Mouse (Mus musculus) limb, embryonic 13.5 days (tissue): ENCODE measurements around the gene Slc35e3. TPM values are rescaled to one million over a fixed set of nuclear protein-coding genes. Genes with fewer than 3 reads are reported as not detected.
"Not testable (repeated sequence)": the region's sequence is repeated elsewhere in the genome, so short reads cannot be mapped to it uniquely, and the experiment has no call there.

Experiments used
- ATAC-seq: fragments of 200-750 bp; cut with Nextera tagmentation; 2 replicates; pipeline ENCODE4 v1.8.0; 2017; ENCODE audit warnings: low read depth, moderate number of reproducible peaks, moderate TSS enrichment; ENCODE audit not compliant: low FRiP score
- H3K27ac ChIP-seq: fragments of 300-500 bp; sonication (generic); 2 replicates; pipeline ENCODE4 v1.5.1; 2015; ENCODE audit warnings: inconsistent platforms, mild to moderate bottlenecking, moderate library complexity
- H3K27me3 ChIP-seq: fragments of 300-500 bp; sonication (generic); 2 replicates; pipeline ENCODE4 v1.6.1; 2015; ENCODE audit warnings: mild to moderate bottlenecking, inconsistent platforms
- H3K36me3 ChIP-seq: fragments of 300-500 bp; sonication (generic); 2 replicates; pipeline ENCODE4 v1.6.1; 2015; ENCODE audit warnings: inconsistent platforms, mild to moderate bottlenecking, moderate library complexity
- H3K4me1 ChIP-seq: fragments of 300-500 bp; sonication (generic); 2 replicates; pipeline ENCODE4 v1.6.1; 2015; ENCODE audit warnings: inconsistent platforms
- H3K4me2 ChIP-seq: fragments of 300-500 bp; sonication (generic); replicated peaks from 2 replicates; pipeline ENCODE4 v1.6.1; 2015; ENCODE audit warnings: inconsistent platforms, mild to moderate bottlenecking, moderate library complexity
- H3K4me3 ChIP-seq: fragments of 300-500 bp; sonication (generic); 2 replicates; pipeline ENCODE4 v1.5.1; 2015; ENCODE audit warnings: moderate library complexity, mild to moderate bottlenecking, inconsistent platforms
- H3K9ac ChIP-seq: fragments of 300-500 bp; sonication (generic); 2 replicates; pipeline ENCODE4 v1.6.1; 2015; ENCODE audit warnings: mild to moderate bottlenecking, inconsistent platforms
- H3K9me3 ChIP-seq: fragments of 300-500 bp; sonication (generic); 2 replicates; pipeline ENCODE4 v1.6.1; 2016; ENCODE audit warnings: inconsistent platforms
- WGBS: fragments of 180-500 bp; shearing (Covaris S2); methylation state at CpG from one replicate; pipeline ENCODE4 v1.1.7; 2015; 5-methylcytosine and 5-hydroxymethylcytosine counted together
- polyA plus RNA-seq: library from polyadenylated mRNA; unstranded; fragments of >200 nt; fragmentation: Nextera tagmentation; extraction: Ambion mirVana; gene quantifications from 2 replicates; pipeline ENCODE4 v1.2.1, GENCODE M21; 2015

The Slc35e3 gene
- polyA plus RNA-seq, 1 experiment from 2014 or later, result 44.3 TPM

DNA sequence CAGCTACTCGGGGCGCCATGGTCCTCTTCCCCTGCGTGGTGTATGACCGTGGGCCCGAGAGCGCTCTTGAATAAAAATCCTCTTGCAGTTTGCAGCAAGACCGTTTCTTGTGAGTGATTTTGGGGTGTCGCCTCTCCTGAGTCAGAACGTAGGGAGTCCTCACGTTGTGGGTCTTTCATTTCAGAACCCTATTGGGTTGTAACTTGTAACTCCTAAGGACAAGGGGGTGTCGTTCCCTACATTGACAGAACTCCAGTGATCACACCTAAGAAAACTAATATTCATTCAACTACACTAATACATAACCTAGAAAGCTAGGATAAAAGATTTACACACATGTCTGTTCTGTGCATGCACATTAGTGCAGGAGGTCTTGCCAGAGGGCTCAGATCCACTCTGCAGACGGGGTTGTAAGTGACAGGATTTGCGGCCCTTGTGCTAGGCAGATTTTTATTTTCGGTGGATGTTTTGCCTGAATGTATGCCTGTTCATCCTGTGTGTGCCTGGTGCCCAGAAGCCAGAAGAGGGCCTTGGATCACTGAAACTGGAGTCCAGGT lies 3.7 kb upstream of the Slc35e3 start:
- H3K4me1 ChIP-seq, result peaks cover 5% of the 10 kb centered on the region
- no peak overlapping the region for H3K4me3 ChIP-seq
- H3K27me3 ChIP-seq, result no peaks in the 10 kb centered on the region
- no peak for ATAC-seq
- peaks cover 58% of the 10 kb centered on the region for H3K36me3 ChIP-seq
- WGBS, result 93% methylated on average over 14 of the region's 14 CpGs
- H3K4me2 ChIP-seq, result no peak overlapping the region
- no peak overlapping the region for H3K9ac ChIP-seq
- no peak overlapping the region for H3K27ac ChIP-seq
- no peaks in the 10 kb centered on the region for H3K9me3 ChIP-seq

DNA sequence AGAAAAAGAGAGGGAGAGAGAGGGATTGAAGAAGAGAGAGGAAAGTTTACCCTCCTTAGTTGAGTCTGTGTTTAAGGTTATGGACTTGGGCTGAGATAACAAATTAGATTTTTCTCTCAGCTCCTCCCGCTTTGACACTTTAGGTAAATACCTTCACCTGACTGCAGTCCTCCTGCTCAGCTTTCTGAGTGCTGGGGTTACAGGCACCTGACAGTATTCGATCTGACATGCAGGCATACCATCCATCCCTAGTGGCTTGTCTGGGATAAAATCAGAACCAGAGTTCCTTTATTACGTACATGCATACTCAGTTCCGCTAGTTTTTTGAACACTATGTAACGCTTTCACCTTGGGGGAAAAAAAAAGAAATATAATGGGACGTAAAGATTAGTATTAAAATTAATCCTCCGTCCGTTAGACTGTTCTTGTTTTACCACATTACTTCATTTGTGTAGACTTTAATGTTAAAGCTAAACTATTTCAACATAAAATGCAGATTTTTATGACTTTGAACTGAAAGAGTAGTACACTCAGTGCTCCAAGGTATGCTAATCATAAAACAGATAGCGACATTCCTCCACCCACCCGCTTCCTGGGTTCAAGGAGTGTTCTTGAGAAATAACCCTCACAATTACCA lies 3.0 kb upstream of the Slc35e3 start:
- no peak overlapping the region for H3K27ac ChIP-seq
- 89% methylated on average over 10 of the region's 10 CpGs for WGBS
- H3K4me3 ChIP-seq, result no peak overlapping the region
- peaks cover 52% of the 10 kb centered on the region for H3K36me3 ChIP-seq
- no peak overlapping the region for H3K4me2 ChIP-seq
- no peak overlapping the region for H3K9ac ChIP-seq
- no peaks in the 10 kb centered on the region for H3K9me3 ChIP-seq
- peaks cover 12% of the 10 kb centered on the region for H3K4me1 ChIP-seq
- no peaks in the 10 kb centered on the region for H3K27me3 ChIP-seq
- ATAC-seq, result no peak

DNA sequence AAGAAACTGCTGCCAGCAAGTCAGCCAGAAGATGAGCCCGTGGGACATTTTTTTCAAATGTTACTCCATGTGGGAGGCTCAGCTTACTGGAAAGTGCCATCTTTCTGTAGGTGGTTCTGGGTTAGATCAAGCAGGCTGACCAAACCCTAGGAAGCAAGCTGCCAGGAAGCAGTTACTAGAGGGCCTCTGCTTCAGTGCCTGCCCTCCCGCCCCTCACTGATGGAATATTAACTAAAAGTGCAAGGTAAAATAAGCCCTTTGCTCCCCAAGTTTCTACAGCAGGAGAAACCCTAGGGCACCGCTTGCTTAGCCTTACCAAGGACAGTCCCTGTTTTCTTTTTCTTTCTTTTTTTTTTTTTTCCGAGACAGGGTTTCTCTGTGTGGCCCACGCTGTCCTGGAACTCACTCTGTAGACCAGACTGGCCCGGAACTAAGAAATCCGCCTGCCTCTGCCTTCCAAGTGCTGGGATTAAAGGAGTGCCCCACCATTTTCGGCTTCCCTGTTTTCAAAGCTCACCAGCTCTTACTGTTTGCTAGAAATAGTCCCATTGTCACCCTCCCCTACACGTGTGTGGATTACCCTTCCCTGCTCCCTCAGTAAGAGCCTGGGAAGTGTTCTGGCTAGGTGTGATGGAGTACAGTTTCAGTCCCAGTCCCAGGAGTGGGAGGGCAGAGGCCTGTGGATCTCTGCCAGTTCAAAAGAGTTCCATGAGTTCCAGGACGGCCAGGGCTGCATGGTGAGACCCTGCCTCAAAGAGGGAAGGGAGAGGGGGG lies 2.3 kb upstream of the Slc35e3 start:
- Histone ChIP-seq H3K9me3 (no peaks in the 10 kb centered on the region), H3K27ac (no peak overlapping the region), H3K9ac (no peak overlapping the region), H3K36me3 (peaks cover 49% of the 10 kb centered on the region), H3K27me3 (no peaks in the 10 kb centered on the region), H3K4me1 (peaks cover 19% of the 10 kb centered on the region), H3K4me3 (no peak overlapping the region), H3K4me2 (no peak overlapping the region)
- WGBS, result 87% methylated on average over 10 of the region's 10 CpGs
- ATAC-seq, result no peak

GRCm38 (mm10) chr10:117747711-117748110 lies 1.5 kb upstream of the Slc35e3 start:
- peaks cover 48% of the 10 kb centered on the region for H3K36me3 ChIP-seq
- H3K9me3 ChIP-seq, result no peaks in the 10 kb centered on the region
- no peak overlapping the region for H3K27ac ChIP-seq
- H3K4me1 ChIP-seq, result peaks cover 21% of the 10 kb centered on the region
- H3K4me3 ChIP-seq, result no peak overlapping the region
- WGBS, result 90% methylated on average over 7 of the region's 7 CpGs
- H3K4me2 ChIP-seq, result no peak overlapping the region
- H3K27me3 ChIP-seq, result no peaks in the 10 kb centered on the region
- no peak overlapping the region for H3K9ac ChIP-seq
- ATAC-seq, result no peak

GRCm38 (mm10) chr10:117745570-117746296 lies 432 bp downstream of the Slc35e3 start:
- H3K4me2 ChIP-seq, result peak overlapping the region; percentile 69
- not testable (repeated sequence) for H3K27me3 ChIP-seq, H3K9me3 ChIP-seq
- peaks cover 33% of the 10 kb centered on the region for H3K36me3 ChIP-seq
- H3K4me1 ChIP-seq, result peaks cover 36% of the 10 kb centered on the region
- H3K4me3 ChIP-seq, result peak overlapping the region; percentile 53
- WGBS, result under 1% methylated on average over 14 of the region's 46 CpGs
- peak overlapping the region; percentile 73 for H3K9ac ChIP-seq
- peak; percentile 13; the same call in 1 of the 2 replicates for ATAC-seq
- H3K27ac ChIP-seq, result peak overlapping the region; percentile 90; the same call in 1 of the 2 replicates

DNA sequence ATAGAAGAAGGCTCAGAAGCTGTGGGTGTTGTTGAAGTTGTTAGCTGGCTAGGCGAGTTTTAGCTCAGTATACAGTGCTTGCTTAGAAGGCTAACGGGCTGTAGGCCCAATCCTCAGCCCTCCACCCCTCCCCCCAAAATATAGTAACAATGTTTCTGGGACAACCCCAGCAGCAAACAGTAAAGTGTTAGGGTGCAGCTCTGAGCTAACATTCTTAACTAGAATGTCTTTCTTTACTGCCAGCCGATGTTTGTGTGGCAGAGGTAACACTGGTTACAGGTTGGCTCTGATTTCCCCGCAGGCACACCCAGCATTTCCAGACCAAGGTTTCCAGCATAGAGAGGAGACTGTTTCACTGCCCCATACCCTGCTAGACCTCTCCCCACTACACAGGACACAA lies 2.2 kb downstream of the Slc35e3 start:
- H3K4me2 ChIP-seq, result peak overlapping the region; percentile 69
- H3K27me3 ChIP-seq, result no peaks in the 10 kb centered on the region
- H3K9ac ChIP-seq, result peak overlapping the region; percentile 73
- peak overlapping the region; percentile 53 for H3K4me3 ChIP-seq
- H3K9me3 ChIP-seq, result no peaks in the 10 kb centered on the region
- ATAC-seq, result 0 out of 2 replicates have a peak, but pooled peaks have one; percentile 18
- H3K27ac ChIP-seq, result peak overlapping the region; percentile 90
- peaks cover 36% of the 10 kb centered on the region for H3K36me3 ChIP-seq
- 57% methylated on average over 4 of the region's 4 CpGs for WGBS
- peaks cover 36% of the 10 kb centered on the region for H3K4me1 ChIP-seq

DNA sequence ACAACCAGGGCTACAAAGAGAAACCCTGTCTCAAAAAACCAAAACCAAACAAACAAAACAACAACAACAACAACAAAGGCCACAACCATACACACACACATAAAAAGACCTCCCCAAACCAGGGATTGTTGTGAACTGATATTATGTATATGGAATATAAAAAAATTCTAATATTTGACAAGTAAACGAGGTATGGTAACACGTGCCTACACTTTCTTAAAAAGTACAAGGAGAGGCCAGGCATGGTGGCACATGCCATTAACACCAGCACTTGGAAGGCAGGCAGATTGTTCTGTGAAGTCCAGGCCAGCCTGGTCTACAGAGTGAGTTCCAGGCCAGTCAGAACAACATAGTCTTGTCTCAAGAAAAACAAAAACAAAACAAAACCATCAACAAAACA lies 3.0 kb downstream of the Slc35e3 start:
- peak overlapping the region; percentile 53 for H3K4me3 ChIP-seq
- peak overlapping the region; percentile 90 for H3K27ac ChIP-seq
- H3K9me3 ChIP-seq, result no peaks in the 10 kb centered on the region
- peak overlapping the region; percentile 69 for H3K4me2 ChIP-seq
- ATAC-seq, result no peak
- peaks cover 36% of the 10 kb centered on the region for H3K4me1 ChIP-seq
- 88% methylated on average over 2 of the region's 2 CpGs for WGBS
- H3K36me3 ChIP-seq, result peaks cover 36% of the 10 kb centered on the region
- H3K9ac ChIP-seq, result peak overlapping the region; percentile 73
- H3K27me3 ChIP-seq, result no peaks in the 10 kb centered on the region

DNA sequence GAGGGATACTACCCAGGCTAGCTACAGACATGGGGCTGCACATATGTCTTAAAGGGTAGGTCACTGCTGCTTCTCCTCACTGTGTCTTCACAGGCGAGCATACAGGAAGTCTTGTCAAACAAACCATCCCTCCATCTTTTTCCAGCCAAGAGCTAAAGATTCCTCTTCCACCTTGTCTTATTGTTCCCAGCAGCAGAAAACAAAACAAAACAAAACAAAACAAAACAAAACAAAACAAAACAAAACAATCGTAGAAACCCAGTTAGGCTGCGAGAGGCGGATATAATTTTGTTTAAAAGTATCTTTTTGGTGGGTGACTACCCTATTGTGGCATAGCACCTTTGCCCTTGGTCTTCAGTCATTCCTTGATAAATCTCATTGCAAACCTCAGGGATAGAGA lies 3.5 kb downstream of the Slc35e3 start:
- WGBS, result 92% methylated on average over 4 of the region's 4 CpGs
- peaks cover 36% of the 10 kb centered on the region for H3K4me1 ChIP-seq
- no peak overlapping the region for H3K4me3 ChIP-seq
- peak overlapping the region; percentile 80; the same call in 1 of the 2 replicates for H3K27ac ChIP-seq
- H3K4me2 ChIP-seq, result peak overlapping the region; percentile 42; the same call in 1 of the 2 replicates
- no peaks in the 10 kb centered on the region for H3K27me3 ChIP-seq
- ATAC-seq, result no peak
- H3K9me3 ChIP-seq, result no peaks in the 10 kb centered on the region
- H3K9ac ChIP-seq, result no peak overlapping the region
- peaks cover 40% of the 10 kb centered on the region for H3K36me3 ChIP-seq

DNA sequence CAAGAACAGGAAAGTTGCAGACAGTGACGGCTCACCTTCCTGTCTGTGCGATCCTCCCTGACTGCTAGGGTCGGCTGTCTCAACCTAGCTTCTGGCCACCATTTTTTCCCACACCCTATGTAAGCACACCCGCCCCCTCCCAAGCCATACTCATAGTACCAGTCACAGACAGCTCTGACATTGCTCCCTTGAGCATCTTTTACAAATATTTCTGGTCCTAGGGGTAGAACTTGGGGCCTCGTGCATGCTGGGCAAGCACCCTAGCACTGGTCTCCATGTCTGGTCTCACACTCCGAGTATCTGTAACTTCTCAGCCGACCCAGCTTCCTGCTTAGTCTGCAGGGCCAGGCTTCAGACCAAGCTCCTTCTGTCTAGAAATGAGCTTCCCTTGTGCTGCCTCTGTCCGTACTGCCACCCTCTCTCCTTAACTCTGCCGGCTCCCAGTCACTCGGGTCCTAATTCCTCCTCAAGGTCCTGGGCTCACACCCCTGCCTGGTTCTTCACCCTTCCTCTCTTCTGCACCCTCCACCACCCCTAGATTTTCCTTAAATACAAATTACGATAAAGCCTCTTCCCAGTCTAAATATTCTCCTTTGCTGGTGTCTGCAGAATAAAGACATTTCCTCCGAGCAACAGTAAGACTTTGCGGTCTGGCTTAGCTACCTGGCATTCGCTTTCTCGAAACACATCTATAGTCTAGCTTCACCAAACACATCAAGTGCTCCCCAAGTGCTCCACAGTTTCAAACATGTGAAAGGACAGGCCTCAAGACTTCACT lies 4.3 kb downstream of the Slc35e3 start:
- peaks cover 47% of the 10 kb centered on the region for H3K36me3 ChIP-seq
- peak overlapping the region; percentile 51 for H3K9ac ChIP-seq
- peak overlapping the region; percentile 9; the same call in 1 of the 2 replicates for H3K4me3 ChIP-seq
- H3K27ac ChIP-seq, result peak overlapping the region; percentile 80
- no peaks in the 10 kb centered on the region for H3K9me3 ChIP-seq
- WGBS, result 80% methylated on average over 15 of the region's 15 CpGs
- H3K4me1 ChIP-seq, result peaks cover 36% of the 10 kb centered on the region
- H3K4me2 ChIP-seq, result peak overlapping the region; percentile 42
- H3K27me3 ChIP-seq, result no peaks in the 10 kb centered on the region
- ATAC-seq, result no peak

GRCm38 (mm10) chr10:117740921-117741320 lies 5.2 kb downstream of the Slc35e3 start:
- peak overlapping the region; percentile 80 for H3K27ac ChIP-seq
- H3K9ac ChIP-seq, result no peak overlapping the region
- H3K4me2 ChIP-seq, result peak overlapping the region; percentile 37
- no peak for ATAC-seq
- peaks cover 36% of the 10 kb centered on the region for H3K4me1 ChIP-seq
- no peaks in the 10 kb centered on the region for H3K27me3 ChIP-seq
- peaks cover 57% of the 10 kb centered on the region for H3K36me3 ChIP-seq
- no peak overlapping the region for H3K4me3 ChIP-seq
- WGBS, result 81% methylated on average over 9 of the region's 9 CpGs
- H3K9me3 ChIP-seq, result no peaks in the 10 kb centered on the region

- Histone ChIP-seq H3K27ac (no peak overlapping the region; the same call in 1 of the 2 replicates), H3K9ac (no peak overlapping the region), H3K27me3 (no peaks in the 10 kb centered on the region), H3K4me3 (no peak overlapping the region), H3K36me3 (peaks cover 62% of the 10 kb centered on the region), H3K4me2 (no peak overlapping the region), H3K4me1 (peaks cover 35% of the 10 kb centered on the region), H3K9me3 (no peaks in the 10 kb centered on the region)
- no peak for ATAC-seq
- 95% methylated on average over 10 of the region's 10 CpGs for WGBS
Observed at GRCm38 (mm10) chr10:117740171-117740570, 6.0 kb downstream of the Slc35e3 start.
